8 mouse cellular contexts compared by ENCODE assay signal in the genomic region with DNA sequence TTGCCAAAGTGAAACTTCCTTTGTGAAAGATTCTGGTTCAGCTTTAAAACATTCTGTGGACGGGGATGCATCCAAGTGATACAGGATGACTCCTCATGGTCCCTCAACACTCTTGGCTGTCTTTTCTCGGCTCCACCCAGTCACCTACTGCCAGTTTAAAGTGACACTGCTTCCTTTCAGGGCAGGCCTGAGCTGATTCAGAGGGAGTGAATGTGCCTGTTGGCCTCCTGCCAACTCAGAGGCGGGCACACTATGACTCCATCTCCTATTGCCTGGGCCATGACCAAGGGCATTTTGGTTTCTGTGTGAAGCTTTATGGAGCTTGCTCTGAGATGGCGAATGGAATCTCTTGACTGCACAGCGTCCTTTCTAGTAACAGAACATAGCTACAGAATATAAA.
DNase-seq lines count a peak whose midpoint lies in the region; ATAC-seq lines count a peak whose summit lies in the region.

No protein-coding gene starts in this region.

- ATAC-seq in granulocyte monocyte progenitor cell, adult 5-6 weeks (replicated peaks; ENCODE audit: poor library complexity, severe bottlenecking): peak; percentile 72

- peak; percentile 70 to 73 for DNase-seq in cerebellum, postnatal 14 days
- no peak for DNase-seq in cerebellum, adult 9-11 months
- DNase-seq in right cerebral cortex, postnatal 10 days (ENCODE audit: low spot score in 2 of 2): peak; percentile 59 to 63
- no peak for DNase-seq in right cerebral cortex, postnatal 25 days
- DNase-seq in kidney, adult 8-10 months: peak; percentile 34 to 46
- DNase-seq in mesoderm, embryonic 11.5 days (ENCODE audit: low read depth, low spot score): peak; percentile 12
- peak; percentile 43 for DNase-seq in urinary bladder, adult 2 months (ENCODE audit: low spot score)

Comparison
In these comparisons a context has a peak if more than half of its experiments do, and no peak if none do; other contexts are left out.
1. DNase-seq: peak in cerebellum, postnatal 14 days (2 of 2), right cerebral cortex, postnatal 10 days (2 of 2), kidney, adult 8-10 months (2 of 2), mesoderm, embryonic 11.5 days (single experiment) and urinary bladder, adult 2 months (single experiment); none in cerebellum, adult 9-11 months (single experiment) and right cerebral cortex, postnatal 25 days (single experiment).